Mouse (Mus musculus): ENCODE measurements around the gene Lrrc74a. TPM values are rescaled to one million over a fixed set of nuclear protein-coding genes. Genes with fewer than 3 reads are reported as not detected.

Lrrc74a gene
- polyA plus RNA-seq, 1 experiment from 2014 or later = not detected

DNA sequence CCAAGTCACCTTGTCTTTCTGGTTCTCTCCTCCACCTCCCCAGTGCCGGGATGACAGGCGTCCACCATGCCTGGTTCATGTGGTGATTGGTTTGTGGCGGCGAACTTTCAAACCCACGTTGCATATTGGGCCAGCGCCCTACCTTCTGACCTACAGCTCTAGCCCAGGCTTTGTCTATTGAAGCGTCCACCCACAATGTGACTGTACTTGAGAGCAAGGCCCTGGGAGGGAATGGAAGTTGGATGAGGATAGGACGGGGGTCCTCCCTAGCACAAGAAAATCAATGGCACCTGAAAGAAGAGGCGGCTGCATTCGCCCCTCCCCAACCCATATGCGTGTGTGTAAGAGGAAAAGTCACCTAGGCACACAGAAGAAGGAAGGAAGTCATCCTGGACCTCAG, 60.2 kb downstream of the Lrrc74a start:
- H3K27ac ChIP-seq = no peak overlapping the region
- no peaks in the 10 kb centered on the region for H3K9me3 ChIP-seq
- H3K4me3 ChIP-seq (replicated peaks) = no peak overlapping the region
- no peak overlapping the region for H3K9ac ChIP-seq
- no peaks in the 10 kb centered on the region for H3K27me3 ChIP-seq (replicated peaks)
- WGBS = 85% methylated on average over 11 of the region's 11 CpGs
- H3K4me2 ChIP-seq (replicated peaks) = no peak overlapping the region
- H3K4me1 ChIP-seq (replicated peaks) = peaks cover 20% of the 10 kb centered on the region
- H3K36me3 ChIP-seq = no peaks in the 10 kb centered on the region
- ATAC-seq = no peak

DNA sequence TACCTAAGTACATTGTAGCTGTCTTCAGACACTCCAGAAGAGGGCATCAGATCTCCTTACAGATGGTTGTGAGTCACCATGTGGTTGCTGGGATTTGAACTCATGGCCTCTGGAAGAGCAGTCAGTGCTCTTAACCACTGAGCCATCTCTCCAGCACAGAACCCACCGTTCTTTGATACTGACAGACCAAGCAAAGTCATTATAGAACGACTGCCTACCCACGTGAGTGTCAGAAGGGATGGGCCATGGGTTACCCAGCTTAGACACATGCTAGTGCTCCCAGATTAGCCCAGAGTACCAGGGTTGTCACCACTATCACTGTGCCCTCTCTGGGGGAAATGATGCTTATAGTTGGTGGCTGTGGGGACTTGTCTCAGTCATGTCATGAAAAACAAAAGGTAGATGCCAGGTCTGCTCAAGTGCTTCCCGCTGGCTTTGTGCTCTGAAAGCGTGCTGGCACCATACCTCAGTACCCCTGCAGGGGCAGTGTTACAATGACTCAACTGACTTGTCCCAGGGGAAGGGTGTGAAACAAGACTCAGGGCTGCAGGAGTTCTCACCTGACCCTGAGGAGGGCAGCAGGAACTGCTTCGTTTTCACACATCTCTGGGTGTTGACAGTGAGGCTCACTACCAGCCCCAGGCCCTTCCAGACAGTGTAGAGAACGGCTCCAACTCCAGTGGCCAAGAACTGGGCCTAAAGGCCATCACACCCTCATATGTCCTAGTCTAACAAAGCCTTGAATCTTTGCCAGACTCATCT, 61.1 kb downstream of the Lrrc74a start:
- 61% methylated on average over 7 of the region's 7 CpGs for WGBS
- peak; percentile 33 for ATAC-seq
- no peak overlapping the region for H3K4me2 ChIP-seq (replicated peaks)

DNA sequence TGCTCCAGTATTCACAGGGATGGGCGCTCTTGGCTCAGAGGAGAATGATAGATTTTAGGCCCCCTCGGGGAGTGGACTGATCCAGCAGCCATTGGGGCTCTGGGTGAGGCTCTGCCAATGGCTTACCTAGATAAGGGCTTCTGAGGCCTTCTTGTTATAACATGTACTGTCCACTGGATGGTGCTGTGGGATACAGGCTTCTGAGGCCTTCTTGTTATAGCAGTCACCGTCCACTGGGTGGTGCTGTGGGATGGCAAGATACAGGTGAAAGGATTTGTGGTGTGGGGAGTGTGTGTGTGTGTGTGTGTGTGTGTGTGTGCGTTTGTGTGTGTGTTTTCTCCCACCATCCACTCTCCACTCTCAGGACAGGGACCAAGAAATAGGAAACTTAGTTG, 61.7 kb downstream of the Lrrc74a start:
- no peak overlapping the region for H3K27ac ChIP-seq
- H3K9me3 ChIP-seq = no peaks in the 10 kb centered on the region
- H3K36me3 ChIP-seq = no peaks in the 10 kb centered on the region
- no peaks in the 10 kb centered on the region for H3K27me3 ChIP-seq (replicated peaks)
- no peak overlapping the region for H3K4me3 ChIP-seq (replicated peaks)
- H3K9ac ChIP-seq = no peak overlapping the region
- ATAC-seq = peak; percentile 44
- WGBS = 7% methylated on average over 4 of the region's 4 CpGs
- H3K4me1 ChIP-seq (replicated peaks) = peaks cover 22% of the 10 kb centered on the region
- no peak overlapping the region for H3K4me2 ChIP-seq (replicated peaks)

More for the DNA sequence above, 61.1 kb downstream of the Lrrc74a start:
- Histone ChIP-seq H3K36me3 (no peaks in the 10 kb centered on the region), H3K27ac (no peak overlapping the region), H3K27me3 (replicated peaks) (no peaks in the 10 kb centered on the region), H3K4me3 (replicated peaks) (no peak overlapping the region), H3K9ac (no peak overlapping the region), H3K4me1 (replicated peaks) (peaks cover 20% of the 10 kb centered on the region), H3K9me3 (no peaks in the 10 kb centered on the region)

DNA sequence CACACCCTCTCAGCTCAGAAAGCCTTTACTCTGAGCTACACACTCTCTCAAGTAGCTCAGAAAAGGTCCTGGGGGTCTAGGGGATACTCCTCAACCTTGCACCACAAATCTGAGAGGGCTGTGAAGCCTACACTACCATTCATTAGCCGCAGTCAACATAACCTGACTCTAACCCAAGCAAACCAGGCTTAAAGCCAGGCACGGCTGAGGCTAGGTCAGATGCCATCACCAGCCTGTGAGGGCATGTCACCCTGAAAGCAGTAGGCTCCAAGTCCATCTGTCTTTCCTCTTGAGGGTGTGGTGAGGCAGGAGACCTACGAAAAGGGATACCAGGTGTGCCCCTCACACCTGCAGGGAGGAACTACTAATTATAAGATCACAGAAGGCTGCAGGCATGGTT, 62.2 kb downstream of the Lrrc74a start:
- WGBS = 79% methylated on average over 3 of the region's 3 CpGs
- no peak overlapping the region for H3K4me3 ChIP-seq (replicated peaks)
- no peaks in the 10 kb centered on the region for H3K36me3 ChIP-seq
- H3K9me3 ChIP-seq = no peaks in the 10 kb centered on the region
- H3K4me2 ChIP-seq (replicated peaks) = no peak overlapping the region
- H3K27ac ChIP-seq = no peak overlapping the region
- no peak for ATAC-seq
- no peak overlapping the region for H3K9ac ChIP-seq
- peaks cover 27% of the 10 kb centered on the region for H3K4me1 ChIP-seq (replicated peaks)
- H3K27me3 ChIP-seq (replicated peaks) = no peaks in the 10 kb centered on the region

DNA sequence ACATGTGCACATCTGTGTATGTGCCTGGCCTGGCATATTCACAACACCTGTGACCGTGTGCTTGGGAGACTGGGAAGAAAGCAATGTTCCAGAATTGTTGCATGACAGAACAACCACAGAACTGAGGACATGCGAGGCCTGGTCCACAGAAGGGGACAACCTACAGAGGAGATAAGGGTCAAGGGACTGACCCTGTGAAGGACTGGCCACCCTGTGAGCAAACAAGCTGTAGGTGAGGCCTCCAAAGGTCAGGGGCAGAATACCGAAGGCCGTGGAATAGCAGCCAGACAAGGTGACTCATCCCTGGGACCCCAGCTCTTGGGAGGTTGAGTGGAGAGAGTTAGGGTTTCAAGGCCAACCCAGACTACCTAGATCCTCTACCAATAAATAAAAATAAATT, 63.6 kb downstream of the Lrrc74a start:
- H3K27me3 ChIP-seq (replicated peaks) = no peaks in the 10 kb centered on the region
- no peaks in the 10 kb centered on the region for H3K9me3 ChIP-seq
- H3K27ac ChIP-seq = no peak overlapping the region
- WGBS = 78% methylated on average over 4 of the region's 4 CpGs
- peaks cover 42% of the 10 kb centered on the region for H3K4me1 ChIP-seq (replicated peaks)
- H3K36me3 ChIP-seq = no peaks in the 10 kb centered on the region
- no peak overlapping the region for H3K9ac ChIP-seq
- no peak for ATAC-seq
- H3K4me3 ChIP-seq (replicated peaks) = no peak overlapping the region
- no peak overlapping the region for H3K4me2 ChIP-seq (replicated peaks)

DNA sequence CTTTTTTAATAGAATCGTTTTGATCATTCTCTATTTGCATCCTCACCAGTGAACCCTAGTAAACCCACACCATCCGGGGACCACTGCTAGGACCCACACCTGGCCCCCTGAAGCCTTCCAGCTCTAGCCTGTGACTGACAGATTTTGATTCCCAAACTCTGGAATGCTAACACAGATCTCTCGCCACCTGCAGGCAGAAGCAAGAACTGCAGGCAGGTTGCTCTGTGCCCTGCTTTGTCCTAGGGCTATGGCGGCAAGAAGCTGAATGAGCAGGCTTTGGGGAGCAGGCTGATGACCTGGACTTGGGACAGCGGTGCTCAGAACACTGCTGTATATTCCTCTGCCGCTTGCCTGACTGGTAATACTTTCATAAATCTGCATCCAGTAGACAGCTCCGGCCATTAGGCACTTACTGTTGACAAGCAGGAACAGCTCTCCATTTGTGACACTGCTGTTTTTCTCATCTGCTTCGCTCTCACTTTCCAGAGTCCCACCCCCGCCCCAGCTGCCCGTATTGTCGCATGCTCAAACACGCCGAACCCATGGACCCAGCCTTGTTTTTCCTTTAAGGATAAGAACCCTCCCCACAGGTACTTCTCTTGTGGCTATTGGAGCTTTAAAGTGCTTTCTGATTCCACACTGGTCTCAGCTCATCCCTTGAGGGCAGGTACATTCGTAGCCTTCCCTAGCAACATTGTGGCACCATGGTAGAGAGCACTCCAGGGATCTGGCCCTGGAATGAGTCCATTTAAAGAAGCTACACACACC, 64.8 kb downstream of the Lrrc74a start:
- Histone ChIP-seq H3K4me3 (replicated peaks) (no peak overlapping the region), H3K27ac (no peak overlapping the region), H3K9me3 (no peaks in the 10 kb centered on the region), H3K36me3 (no peaks in the 10 kb centered on the region), H3K27me3 (replicated peaks) (no peaks in the 10 kb centered on the region), H3K4me1 (replicated peaks) (peaks cover 48% of the 10 kb centered on the region), H3K9ac (no peak overlapping the region), H3K4me2 (replicated peaks) (no peak overlapping the region; the same call in 1 of the 2 replicates)
- no peak for ATAC-seq
- WGBS = 19% methylated on average over 14 of the region's 14 CpGs

DNA sequence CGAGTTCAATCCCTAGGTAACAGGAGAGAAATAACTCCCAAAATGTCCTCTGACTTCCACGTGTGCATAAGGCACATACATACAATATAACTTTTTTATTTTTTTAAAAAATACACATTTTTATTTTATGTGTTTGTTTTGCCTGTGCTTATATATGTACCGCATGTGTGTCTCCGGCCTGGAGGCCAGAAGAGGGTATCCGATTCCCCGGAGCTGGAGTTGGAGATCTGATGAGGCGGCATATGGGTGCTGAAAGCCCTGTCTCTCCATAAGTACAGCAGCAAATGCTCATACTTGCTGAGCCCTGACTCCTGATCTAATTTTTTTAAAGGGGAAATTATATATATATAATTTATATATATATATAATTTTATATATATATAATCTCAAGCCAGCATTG, 65.6 kb downstream of the Lrrc74a start:
- no peaks in the 10 kb centered on the region for H3K36me3 ChIP-seq
- no peak overlapping the region for H3K4me3 ChIP-seq (replicated peaks)
- no peaks in the 10 kb centered on the region for H3K27me3 ChIP-seq (replicated peaks)
- no peaks in the 10 kb centered on the region for H3K9me3 ChIP-seq
- no peak overlapping the region for H3K9ac ChIP-seq
- no peak for ATAC-seq
- 88% methylated on average over 7 of the region's 7 CpGs for WGBS
- H3K27ac ChIP-seq = no peak overlapping the region
- peaks cover 51% of the 10 kb centered on the region for H3K4me1 ChIP-seq (replicated peaks)
- no peak overlapping the region for H3K4me2 ChIP-seq (replicated peaks)

DNA sequence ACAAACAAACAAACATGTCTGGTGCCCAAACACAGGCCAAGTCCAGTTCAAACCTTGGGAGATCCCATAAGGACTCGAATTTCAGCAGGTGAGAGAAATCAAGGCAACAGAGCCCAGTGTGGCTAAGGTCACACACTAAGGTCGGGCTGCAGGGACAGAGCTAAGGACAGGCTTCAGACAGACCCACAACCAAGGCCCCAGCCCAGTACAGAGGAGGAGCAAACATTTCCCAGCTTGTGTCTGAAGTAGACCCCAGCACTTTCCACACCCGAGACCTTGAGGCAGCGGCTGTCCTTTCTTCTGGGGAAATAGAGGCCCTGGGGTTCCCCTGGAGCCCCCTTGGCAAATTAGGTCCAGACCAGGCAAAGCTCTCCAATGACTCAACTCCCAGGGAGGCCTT, 66.2 kb downstream of the Lrrc74a start:
- H3K4me1 ChIP-seq (replicated peaks) = peaks cover 54% of the 10 kb centered on the region
- no peak overlapping the region for H3K4me3 ChIP-seq (replicated peaks)
- H3K36me3 ChIP-seq = no peaks in the 10 kb centered on the region
- no peak for ATAC-seq
- peak overlapping the region; percentile 97 for H3K27ac ChIP-seq
- no peak overlapping the region for H3K4me2 ChIP-seq (replicated peaks)
- 42% methylated on average over 4 of the region's 4 CpGs for WGBS
- H3K9ac ChIP-seq = 0 out of 2 replicates have a peak overlapping the region, but pooled peaks have one; percentile 10
- no peaks in the 10 kb centered on the region for H3K9me3 ChIP-seq
- H3K27me3 ChIP-seq (replicated peaks) = no peaks in the 10 kb centered on the region

DNA sequence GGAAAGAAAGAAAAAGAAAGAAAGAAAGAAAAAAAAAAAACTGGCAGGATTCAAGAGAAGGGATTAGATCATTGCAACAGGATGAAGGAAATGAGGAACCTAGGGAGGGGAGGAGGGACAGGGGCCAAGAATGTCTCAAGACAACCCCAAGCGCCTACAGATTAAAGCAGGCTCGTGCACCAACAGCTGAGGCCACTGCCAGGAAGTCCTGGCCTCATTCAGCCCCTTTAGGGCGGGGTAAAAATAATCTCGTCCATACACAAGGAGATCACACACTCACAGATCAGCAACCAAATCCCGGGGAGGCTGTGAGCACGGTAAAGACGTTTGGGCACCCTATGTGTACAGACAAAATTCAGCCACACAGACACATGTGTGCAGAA, 66.6 kb downstream of the Lrrc74a start:
- Histone ChIP-seq H3K9me3 (no peaks in the 10 kb centered on the region), H3K36me3 (no peaks in the 10 kb centered on the region), H3K27me3 (replicated peaks) (no peaks in the 10 kb centered on the region), H3K4me3 (replicated peaks) (0 out of 2 replicates have a peak overlapping the region, but pooled peaks have one; percentile 2), H3K4me2 (replicated peaks) (peak overlapping the region; percentile 45), H3K9ac (peak overlapping the region; percentile 6), H3K4me1 (replicated peaks) (peaks cover 54% of the 10 kb centered on the region), H3K27ac (peak overlapping the region; percentile 97)
- peak; percentile 60 for ATAC-seq
- whole genome bisulfite sequencing = 6% methylated on average over 7 of the region's 7 CpGs

DNA sequence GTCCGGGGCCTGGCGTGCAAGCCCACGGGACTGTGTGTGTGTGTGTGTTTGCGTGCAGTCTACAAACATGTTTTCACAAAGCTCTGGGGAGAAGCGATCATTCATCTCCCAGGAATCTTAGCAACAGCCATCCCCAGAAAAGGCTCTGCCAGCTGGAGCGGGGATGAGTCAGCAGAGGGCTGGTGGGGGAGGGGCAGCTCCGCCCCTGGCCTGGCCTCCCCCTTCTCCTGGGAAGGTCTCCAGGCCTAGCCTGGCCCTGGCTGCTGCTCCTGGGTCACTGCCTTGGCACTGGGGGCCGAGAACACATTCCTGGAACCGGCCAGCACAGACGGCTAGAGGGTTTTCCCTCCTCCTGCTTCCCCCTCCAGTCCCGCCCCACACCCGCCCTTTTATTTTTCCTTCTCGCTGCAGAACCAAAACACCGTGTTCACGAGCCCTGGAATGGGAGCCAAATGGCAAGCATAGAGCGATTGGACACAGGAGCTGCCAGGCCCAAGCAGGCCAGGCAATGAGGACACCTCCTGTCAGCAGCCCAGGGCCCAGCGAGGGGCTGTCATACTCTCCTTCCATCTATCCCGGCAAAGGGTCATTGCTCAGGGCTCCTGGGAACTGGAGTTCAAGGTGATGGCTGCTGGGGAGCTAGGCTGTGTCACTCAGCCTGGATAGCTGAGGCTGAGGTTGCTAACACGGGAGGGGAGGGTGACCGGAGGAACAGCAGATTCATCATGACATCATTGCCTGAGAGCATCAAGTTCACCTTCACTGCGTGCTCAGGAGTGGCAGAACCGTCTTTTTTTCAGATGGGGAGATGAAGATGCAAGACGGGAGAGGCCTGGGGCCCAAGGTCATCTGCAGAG, 67.2 kb downstream of the Lrrc74a start:
- peak; percentile 84 for ATAC-seq
- Histone ChIP-seq H3K36me3 (no peaks in the 10 kb centered on the region), H3K9ac (peak overlapping the region; percentile 21), H3K27ac (peak overlapping the region; percentile 97), H3K27me3 (replicated peaks) (no peaks in the 10 kb centered on the region), H3K4me3 (replicated peaks) (peak overlapping the region; percentile 2), H3K4me2 (replicated peaks) (peak overlapping the region; percentile 45), H3K4me1 (replicated peaks) (peaks cover 60% of the 10 kb centered on the region), H3K9me3 (no peaks in the 10 kb centered on the region)
- WGBS = 3% methylated on average over 23 of the region's 23 CpGs

DNA sequence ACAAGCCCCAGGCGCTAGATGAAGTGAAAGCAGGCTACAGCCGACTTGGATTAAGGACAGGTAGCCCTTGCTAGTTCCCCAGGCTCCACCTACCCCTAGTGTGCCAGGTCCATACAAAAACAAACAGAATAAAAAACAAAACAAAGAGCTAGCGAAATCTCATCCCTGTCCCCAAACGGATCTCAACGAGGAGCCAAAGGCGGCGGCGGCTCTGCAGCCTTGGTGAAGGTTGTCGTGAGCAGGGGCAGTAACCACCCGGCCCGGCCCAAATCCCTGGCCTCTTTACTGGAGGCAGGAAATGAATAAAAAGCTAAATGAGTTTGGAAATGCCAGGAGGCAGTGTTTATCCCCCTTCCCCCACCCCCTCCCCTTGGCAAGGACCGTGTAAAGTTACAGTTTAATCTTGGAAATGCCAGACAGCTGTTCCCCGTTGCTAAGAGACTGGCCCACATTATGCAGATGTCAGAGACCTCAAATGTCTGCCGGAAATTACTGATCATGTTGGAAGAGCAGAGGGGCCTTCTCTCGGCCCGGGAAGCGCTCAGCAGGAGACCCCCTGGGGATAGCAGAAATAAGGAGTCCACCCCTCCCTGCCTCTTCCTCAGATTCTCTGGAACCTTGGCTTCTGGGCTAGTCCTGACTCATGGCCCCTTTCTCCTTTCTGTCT, 68.0 kb downstream of the Lrrc74a start:
- Histone ChIP-seq H3K9ac (peak overlapping the region; percentile 21; the same call in 1 of the 2 replicates), H3K4me3 (replicated peaks) (no peak overlapping the region; the same call in 1 of the 2 replicates), H3K27ac (peak overlapping the region; percentile 97), H3K36me3 (no peaks in the 10 kb centered on the region), H3K4me2 (replicated peaks) (peak overlapping the region; percentile 45), H3K27me3 (replicated peaks) (no peaks in the 10 kb centered on the region), H3K4me1 (replicated peaks) (peaks cover 66% of the 10 kb centered on the region), H3K9me3 (no peaks in the 10 kb centered on the region)
- ATAC-seq = peak; percentile 44
- WGBS = 5% methylated on average over 17 of the region's 17 CpGs
